Mouse (Mus musculus): Measurements from ENCODE around the gene Clstn3. TPM values are rescaled to one million over a fixed set of nuclear protein-coding genes. Genes with fewer than 3 reads are reported as not detected.

The Clstn3 gene
- polyA plus RNA-seq, 1 experiment from 2014 or later = 2.7 TPM

DNA sequence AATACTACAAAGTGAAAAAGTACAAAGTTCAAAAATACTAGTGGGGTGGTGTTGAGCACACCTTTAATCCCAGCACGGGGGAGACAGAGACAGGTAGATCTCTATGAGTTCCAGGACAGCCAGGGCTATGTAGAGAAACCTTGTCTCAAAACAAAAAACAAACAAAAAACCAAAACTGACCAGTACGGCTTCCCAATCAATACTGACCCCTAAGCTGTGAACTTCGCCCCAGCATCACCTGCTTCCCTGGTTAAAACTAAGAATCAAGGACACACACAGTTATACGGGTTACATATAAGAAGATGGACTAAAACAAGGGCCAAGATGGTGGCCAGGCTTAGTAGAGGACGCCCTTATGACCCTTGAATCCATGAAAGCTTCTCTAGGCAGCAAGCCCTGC, 8.4 kb downstream of the Clstn3 start:
- Histone ChIP-seq H3K4me1 (replicated peaks; ENCODE audit: control insufficient read depth, insufficient read depth, low read length) (no peaks in the 10 kb centered on the region), H3K27me3 (replicated peaks; ENCODE audit: control insufficient read depth, insufficient read depth, low read length) (no peaks in the 10 kb centered on the region), H3K4me3 (ENCODE audit: low read depth, low read length) (no peak overlapping the region), H3K27ac (ENCODE audit: low read depth, low read length) (no peak overlapping the region), H3K4me2 (replicated peaks; ENCODE audit: low read depth) (no peak overlapping the region), H3K9me3 (ENCODE audit: control insufficient read depth) (no peaks in the 10 kb centered on the region), H3K36me3 (ENCODE audit: control insufficient read depth, insufficient read depth) (no peaks in the 10 kb centered on the region), H3K9ac (ENCODE audit: low read depth, low read length) (no peak overlapping the region)
- TF ChIP-seq CTCF (IDR thresholded peaks at IDR 0.05; ENCODE audit: low read depth) = no peak
- 90% methylated on average over 5 of the region's 5 CpGs for WGBS
- ATAC-seq = no peak

DNA sequence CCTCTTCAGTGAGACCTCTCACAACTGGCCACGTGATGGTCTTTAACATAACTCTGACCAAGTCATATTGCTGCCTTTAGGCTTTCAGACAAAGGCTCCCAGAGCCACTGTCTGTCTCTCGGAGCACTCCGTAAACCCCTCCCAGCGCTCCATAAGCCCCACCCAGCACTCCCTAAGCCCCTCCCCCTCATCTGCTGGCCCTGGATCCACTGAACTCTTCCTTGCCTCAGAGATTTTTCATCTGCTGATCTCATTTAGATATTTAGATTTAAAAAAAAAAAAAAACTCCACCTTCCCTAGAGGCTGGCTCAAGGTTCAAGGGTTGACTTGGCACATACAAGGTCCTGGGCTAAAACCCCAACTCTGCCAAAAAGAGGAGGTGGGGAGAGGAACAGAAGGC, 10.8 kb downstream of the Clstn3 start:
- Histone ChIP-seq H3K9ac (ENCODE audit: low read depth, low read length) (no peak overlapping the region), H3K27me3 (replicated peaks; ENCODE audit: control insufficient read depth, insufficient read depth, low read length) (no peaks in the 10 kb centered on the region), H3K36me3 (ENCODE audit: control insufficient read depth, insufficient read depth) (no peaks in the 10 kb centered on the region), H3K4me1 (replicated peaks; ENCODE audit: control insufficient read depth, insufficient read depth, low read length) (no peaks in the 10 kb centered on the region), H3K4me2 (replicated peaks; ENCODE audit: low read depth) (no peak overlapping the region), H3K27ac (ENCODE audit: low read depth, low read length) (no peak overlapping the region), H3K4me3 (ENCODE audit: low read depth, low read length) (no peak overlapping the region), H3K9me3 (ENCODE audit: control insufficient read depth) (no peaks in the 10 kb centered on the region)
- ATAC-seq = no peak
- no peak for TF ChIP-seq CTCF (IDR thresholded peaks at IDR 0.05; ENCODE audit: low read depth)
- WGBS = 45% methylated on average over 4 of the region's 4 CpGs

DNA sequence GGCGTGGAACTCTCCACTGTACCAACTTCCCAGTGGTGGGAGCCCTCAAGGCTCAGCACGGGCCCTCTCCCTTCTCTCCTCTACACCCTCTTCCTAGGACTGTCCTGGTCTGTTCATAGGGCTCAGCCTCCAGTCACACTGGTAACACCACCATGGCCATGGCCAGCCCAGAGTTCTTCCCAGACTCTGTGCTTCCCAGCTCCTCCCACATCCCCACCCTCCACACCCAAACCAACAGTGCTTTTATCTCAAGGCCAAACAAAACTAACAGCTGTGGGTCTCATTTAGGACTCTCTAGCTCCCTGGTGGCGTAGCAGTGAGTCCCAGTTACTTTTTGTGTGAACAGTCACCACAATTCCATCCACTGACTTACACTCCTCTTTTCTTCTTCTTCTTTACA, 12.6 kb downstream of the Clstn3 start:
- H3K27ac ChIP-seq (ENCODE audit: low read depth, low read length) = no peak overlapping the region
- no peak overlapping the region for H3K4me3 ChIP-seq (ENCODE audit: low read depth, low read length)
- no peak overlapping the region for H3K9ac ChIP-seq (ENCODE audit: low read depth, low read length)
- no peaks in the 10 kb centered on the region for H3K36me3 ChIP-seq (ENCODE audit: control insufficient read depth, insufficient read depth)
- no peak overlapping the region for H3K4me2 ChIP-seq (replicated peaks; ENCODE audit: low read depth)
- ATAC-seq = 0 out of 2 replicates have a peak, but pooled peaks have one; percentile 42
- no peaks in the 10 kb centered on the region for H3K4me1 ChIP-seq (replicated peaks; ENCODE audit: control insufficient read depth, insufficient read depth, low read length)
- WGBS = 63% methylated on average over 3 of the region's 3 CpGs
- H3K9me3 ChIP-seq (ENCODE audit: control insufficient read depth) = no peaks in the 10 kb centered on the region
- no peak for TF ChIP-seq CTCF (IDR thresholded peaks at IDR 0.05; ENCODE audit: low read depth)
- H3K27me3 ChIP-seq (replicated peaks; ENCODE audit: control insufficient read depth, insufficient read depth, low read length) = no peaks in the 10 kb centered on the region

DNA sequence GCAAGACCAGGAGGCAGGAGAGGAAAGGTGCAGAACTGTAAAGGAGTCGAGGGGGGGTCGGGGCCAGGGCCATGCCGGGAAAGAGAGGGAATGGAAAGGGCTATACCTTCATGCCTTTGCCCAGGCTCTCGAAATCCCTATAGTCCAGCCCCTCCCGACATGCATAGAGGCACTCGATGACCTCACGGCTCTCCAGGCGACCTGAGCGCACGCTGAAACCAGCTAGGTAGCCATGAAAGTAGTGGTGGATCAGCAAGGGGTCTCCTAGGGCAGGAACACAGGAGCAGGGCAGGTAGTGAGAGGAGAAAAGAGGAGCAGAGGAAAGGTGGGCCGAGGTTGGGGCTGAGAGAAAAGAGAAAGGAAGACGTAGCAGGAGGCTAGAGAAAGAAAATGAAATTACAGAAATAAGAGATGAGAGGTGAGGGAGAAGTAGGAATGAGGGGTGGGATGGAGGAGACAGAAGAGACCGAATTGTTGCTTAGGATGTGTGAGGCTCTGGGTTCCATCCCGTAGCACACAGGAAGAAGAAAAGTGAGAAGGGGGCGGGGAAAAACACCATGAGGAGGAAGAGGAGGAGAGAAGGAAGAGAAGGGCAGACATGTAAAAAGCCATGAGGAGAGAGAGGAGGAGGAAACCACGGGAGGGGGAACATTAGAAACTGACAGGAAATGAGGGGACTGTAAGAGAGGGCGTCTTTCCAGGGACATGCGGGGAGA, 14.8 kb downstream of the Clstn3 start:
- TF ChIP-seq CTCF (IDR thresholded peaks at IDR 0.05; ENCODE audit: low read depth) = no peak
- Histone ChIP-seq H3K4me3 (ENCODE audit: low read depth, low read length) (no peak overlapping the region), H3K27ac (ENCODE audit: low read depth, low read length) (no peak overlapping the region), H3K4me1 (replicated peaks; ENCODE audit: control insufficient read depth, insufficient read depth, low read length) (no peaks in the 10 kb centered on the region), H3K9me3 (ENCODE audit: control insufficient read depth) (no peaks in the 10 kb centered on the region), H3K36me3 (ENCODE audit: control insufficient read depth, insufficient read depth) (no peaks in the 10 kb centered on the region), H3K9ac (ENCODE audit: low read depth, low read length) (no peak overlapping the region), H3K4me2 (replicated peaks; ENCODE audit: low read depth) (no peak overlapping the region), H3K27me3 (replicated peaks; ENCODE audit: control insufficient read depth, insufficient read depth, low read length) (no peaks in the 10 kb centered on the region)
- ATAC-seq = no peak
- WGBS = 81% methylated on average over 18 of the region's 18 CpGs

- Histone ChIP-seq H3K4me1 (replicated peaks; ENCODE audit: control insufficient read depth, insufficient read depth, low read length) (no peaks in the 10 kb centered on the region), H3K9me3 (ENCODE audit: control insufficient read depth) (no peaks in the 10 kb centered on the region), H3K4me3 (ENCODE audit: low read depth, low read length) (no peak overlapping the region), H3K9ac (ENCODE audit: low read depth, low read length) (no peak overlapping the region), H3K27ac (ENCODE audit: low read depth, low read length) (no peak overlapping the region), H3K36me3 (ENCODE audit: control insufficient read depth, insufficient read depth) (no peaks in the 10 kb centered on the region), H3K27me3 (replicated peaks; ENCODE audit: control insufficient read depth, insufficient read depth, low read length) (no peaks in the 10 kb centered on the region), H3K4me2 (replicated peaks; ENCODE audit: low read depth) (no peak overlapping the region)
- ATAC-seq = no peak
- 89% methylated on average over 16 of the region's 16 CpGs for WGBS
- no peak for TF ChIP-seq CTCF (IDR thresholded peaks at IDR 0.05; ENCODE audit: low read depth)
Observed at GRCm38 (mm10) chr6:124448959-124449667, 15.5 kb downstream of the Clstn3 start.

GRCm38 (mm10) chr6:124448186-124448852, 16.3 kb downstream of the Clstn3 start:
- peak; percentile 62 for TF ChIP-seq CTCF (IDR thresholded peaks at IDR 0.05; ENCODE audit: low read depth)

More at GRCm38 (mm10) chr6:124448186-124448852, 16.3 kb downstream of the Clstn3 start:
- no peak overlapping the region for H3K4me3 ChIP-seq (ENCODE audit: low read depth, low read length)
- H3K9ac ChIP-seq (ENCODE audit: low read depth, low read length) = no peak overlapping the region
- no peaks in the 10 kb centered on the region for H3K4me1 ChIP-seq (replicated peaks; ENCODE audit: control insufficient read depth, insufficient read depth, low read length)
- H3K27me3 ChIP-seq (replicated peaks; ENCODE audit: control insufficient read depth, insufficient read depth, low read length) = no peaks in the 10 kb centered on the region
- no peaks in the 10 kb centered on the region for H3K36me3 ChIP-seq (ENCODE audit: control insufficient read depth, insufficient read depth)
- WGBS = 68% methylated on average over 10 of the region's 10 CpGs
- no peak for ATAC-seq
- no peak overlapping the region for H3K27ac ChIP-seq (ENCODE audit: low read depth, low read length)
- H3K4me2 ChIP-seq (replicated peaks; ENCODE audit: low read depth) = no peak overlapping the region
- H3K9me3 ChIP-seq (ENCODE audit: control insufficient read depth) = no peaks in the 10 kb centered on the region

Data from intestine, postnatal 0 days (tissue).